Mouse (Mus musculus): Measurements from ENCODE around the gene Carns1. TPM values are rescaled to one million over a fixed set of nuclear protein-coding genes. Genes with fewer than 3 reads are reported as not detected.

Gene Carns1
- polyA plus RNA-seq, 1 experiment from 2014 or later = 2.0 TPM

- H3K9ac ChIP-seq (replicated peaks; ENCODE audit: low read length) = no peak overlapping the region
- peaks cover 9% of the 10 kb centered on the region; the same call in 1 of the 2 replicates for H3K4me1 ChIP-seq (ENCODE audit: control insufficient read depth, insufficient read depth, low read length)
- 77% methylated on average over 5 of the region's 5 CpGs for WGBS
- DNase-seq (ENCODE audit: low spot score) = no peak
- no peak for ATAC-seq (replicated peaks; ENCODE audit: insufficient number of reproducible peaks, low FRiP score, low TSS enrichment, low read depth)
- H3K4me2 ChIP-seq (ENCODE audit: low read depth, low read length) = no peak overlapping the region
- H3K9me3 ChIP-seq (replicated peaks; ENCODE audit: control insufficient read depth, low read length) = no peaks in the 10 kb centered on the region
- H3K27ac ChIP-seq (replicated peaks; ENCODE audit: low read depth, low read length) = no peak overlapping the region
- peaks cover 2% of the 10 kb centered on the region; the same call in 1 of the 2 replicates for H3K27me3 ChIP-seq (ENCODE audit: control insufficient read depth, insufficient read depth, low read length)
- no peaks in the 10 kb centered on the region for H3K36me3 ChIP-seq (replicated peaks; ENCODE audit: control insufficient read depth, insufficient read depth, low read depth, low read length)
- H3K4me3 ChIP-seq (ENCODE audit: low read depth, low read length) = no peak overlapping the region
Measured at GRCm38 (mm10) chr19:4208563-4208962, 33.3 kb upstream of the Carns1 start.

- Histone ChIP-seq H3K9me3 (replicated peaks; ENCODE audit: control insufficient read depth, low read length) (no peaks in the 10 kb centered on the region), H3K27me3 (ENCODE audit: control insufficient read depth, insufficient read depth, low read length) (peaks cover 2% of the 10 kb centered on the region; the same call in 1 of the 2 replicates), H3K4me2 (ENCODE audit: low read depth, low read length) (no peak overlapping the region), H3K4me3 (ENCODE audit: low read depth, low read length) (no peak overlapping the region), H3K9ac (replicated peaks; ENCODE audit: low read length) (no peak overlapping the region), H3K27ac (replicated peaks; ENCODE audit: low read depth, low read length) (no peak overlapping the region), H3K4me1 (ENCODE audit: control insufficient read depth, insufficient read depth, low read length) (0 out of 2 replicates have a peak, but pooled peaks cover 2% of the 10 kb centered on the region), H3K36me3 (replicated peaks; ENCODE audit: control insufficient read depth, insufficient read depth, low read depth, low read length) (no peaks in the 10 kb centered on the region)
- DNase-seq (ENCODE audit: low spot score) (peak; percentile 80), ATAC-seq (replicated peaks; ENCODE audit: insufficient number of reproducible peaks, low FRiP score, low TSS enrichment, low read depth) (peak; percentile 25; the same call in 1 of the 2 replicates)
- WGBS = 0% methylated on average over 2 of the region's 2 CpGs
Measured at GRCm38 (mm10) chr19:4206971-4207370, 31.7 kb upstream of the Carns1 start.

- Histone ChIP-seq H3K9me3 (replicated peaks; ENCODE audit: control insufficient read depth, low read length) (no peaks in the 10 kb centered on the region), H3K9ac (replicated peaks; ENCODE audit: low read length) (no peak overlapping the region), H3K4me2 (ENCODE audit: low read depth, low read length) (no peak overlapping the region), H3K27me3 (ENCODE audit: control insufficient read depth, insufficient read depth, low read length) (no peaks in the 10 kb centered on the region), H3K36me3 (replicated peaks; ENCODE audit: control insufficient read depth, insufficient read depth, low read depth, low read length) (no peaks in the 10 kb centered on the region; the same call in 1 of the 2 replicates), H3K27ac (replicated peaks; ENCODE audit: low read depth, low read length) (no peak overlapping the region), H3K4me1 (ENCODE audit: control insufficient read depth, insufficient read depth, low read length) (peaks cover 3% of the 10 kb centered on the region; the same call in 1 of the 2 replicates), H3K4me3 (ENCODE audit: low read depth, low read length) (no peak overlapping the region)
- ATAC-seq (replicated peaks; ENCODE audit: insufficient number of reproducible peaks, low FRiP score, low TSS enrichment, low read depth) = no peak
- no peak for DNase-seq (ENCODE audit: low spot score)
- 60% methylated on average over 4 of the region's 4 CpGs for WGBS
Measured at GRCm38 (mm10) chr19:4204889-4205288, 29.6 kb upstream of the Carns1 start.

- Histone ChIP-seq H3K9me3 (replicated peaks; ENCODE audit: control insufficient read depth, low read length) (no peaks in the 10 kb centered on the region), H3K4me2 (ENCODE audit: low read depth, low read length) (no peak overlapping the region), H3K36me3 (replicated peaks; ENCODE audit: control insufficient read depth, insufficient read depth, low read depth, low read length) (no peaks in the 10 kb centered on the region; the same call in 1 of the 2 replicates), H3K4me3 (ENCODE audit: low read depth, low read length) (no peak overlapping the region), H3K27ac (replicated peaks; ENCODE audit: low read depth, low read length) (no peak overlapping the region), H3K9ac (replicated peaks; ENCODE audit: low read length) (no peak overlapping the region; the same call in 1 of the 2 replicates), H3K4me1 (ENCODE audit: control insufficient read depth, insufficient read depth, low read length) (peaks cover 3% of the 10 kb centered on the region; the same call in 1 of the 2 replicates), H3K27me3 (ENCODE audit: control insufficient read depth, insufficient read depth, low read length) (no peaks in the 10 kb centered on the region)
- ATAC-seq (replicated peaks; ENCODE audit: insufficient number of reproducible peaks, low FRiP score, low TSS enrichment, low read depth) = no peak
- DNase-seq (ENCODE audit: low spot score) = no peak
- WGBS = 63% methylated on average over 13 of the region's 13 CpGs
Measured at GRCm38 (mm10) chr19:4203604-4204326, 28.5 kb upstream of the Carns1 start.

- no peak overlapping the region for H3K4me3 ChIP-seq (ENCODE audit: low read depth, low read length)
- DNase-seq (ENCODE audit: low spot score) = no peak
- no peaks in the 10 kb centered on the region; the same call in 1 of the 2 replicates for H3K36me3 ChIP-seq (replicated peaks; ENCODE audit: control insufficient read depth, insufficient read depth, low read depth, low read length)
- H3K4me1 ChIP-seq (ENCODE audit: control insufficient read depth, insufficient read depth, low read length) = peaks cover 3% of the 10 kb centered on the region; the same call in 1 of the 2 replicates
- no peak overlapping the region for H3K4me2 ChIP-seq (ENCODE audit: low read depth, low read length)
- ATAC-seq (replicated peaks; ENCODE audit: insufficient number of reproducible peaks, low FRiP score, low TSS enrichment, low read depth) = no peak
- 56% methylated on average over 3 of the region's 3 CpGs for WGBS
- H3K27me3 ChIP-seq (ENCODE audit: control insufficient read depth, insufficient read depth, low read length) = no peaks in the 10 kb centered on the region
- H3K27ac ChIP-seq (replicated peaks; ENCODE audit: low read depth, low read length) = no peak overlapping the region
- H3K9ac ChIP-seq (replicated peaks; ENCODE audit: low read length) = no peak overlapping the region
- H3K9me3 ChIP-seq (replicated peaks; ENCODE audit: control insufficient read depth, low read length) = no peaks in the 10 kb centered on the region
Measured at GRCm38 (mm10) chr19:4203148-4203547, 27.9 kb upstream of the Carns1 start.

GRCm38 (mm10) chr19:4202149-4202548, 26.9 kb upstream of the Carns1 start:
- no peak overlapping the region for H3K27ac ChIP-seq (replicated peaks; ENCODE audit: low read depth, low read length)
- no peaks in the 10 kb centered on the region for H3K27me3 ChIP-seq (ENCODE audit: control insufficient read depth, insufficient read depth, low read length)
- DNase-seq (ENCODE audit: low spot score) (no peak), ATAC-seq (replicated peaks; ENCODE audit: insufficient number of reproducible peaks, low FRiP score, low TSS enrichment, low read depth) (no peak)
- 35% methylated on average over 7 of the region's 7 CpGs for WGBS
- peak overlapping the region; percentile 62 for H3K4me3 ChIP-seq (ENCODE audit: low read depth, low read length)
- H3K4me1 ChIP-seq (ENCODE audit: control insufficient read depth, insufficient read depth, low read length) = peaks cover 3% of the 10 kb centered on the region; the same call in 1 of the 2 replicates
- no peaks in the 10 kb centered on the region; the same call in 1 of the 2 replicates for H3K36me3 ChIP-seq (replicated peaks; ENCODE audit: control insufficient read depth, insufficient read depth, low read depth, low read length)
- peak overlapping the region; percentile 92 for H3K4me2 ChIP-seq (ENCODE audit: low read depth, low read length)
- peak overlapping the region; percentile 66 for H3K9ac ChIP-seq (replicated peaks; ENCODE audit: low read length)
- no peaks in the 10 kb centered on the region for H3K9me3 ChIP-seq (replicated peaks; ENCODE audit: control insufficient read depth, low read length)

GRCm38 (mm10) chr19:4201291-4201909, 26.1 kb upstream of the Carns1 start, which contains the start of gene Rad9a:
TSS of gene Rad9a (minus strand) at chr19:4201662.
- DNase-seq (ENCODE audit: low spot score) = peak; percentile 100
- no peaks in the 10 kb centered on the region; the same call in none of the 2 replicates for H3K36me3 ChIP-seq (replicated peaks; ENCODE audit: control insufficient read depth, insufficient read depth, low read depth, low read length)
- no peaks in the 10 kb centered on the region for H3K27me3 ChIP-seq (ENCODE audit: control insufficient read depth, insufficient read depth, low read length)
- peaks cover 6% of the 10 kb centered on the region; the same call in 1 of the 2 replicates for H3K4me1 ChIP-seq (ENCODE audit: control insufficient read depth, insufficient read depth, low read length)
- peak within 1 kb of the TSS; percentile 62 for H3K4me3 ChIP-seq (ENCODE audit: low read depth, low read length)
- peak; percentile 69 for ATAC-seq (replicated peaks; ENCODE audit: insufficient number of reproducible peaks, low FRiP score, low TSS enrichment, low read depth)
- peak within 1 kb of the TSS; percentile 42 for H3K27ac ChIP-seq (replicated peaks; ENCODE audit: low read depth, low read length)
- WGBS = under 1% methylated on average over 34 of the region's 34 CpGs
- H3K9ac ChIP-seq (replicated peaks; ENCODE audit: low read length) = peak within 1 kb of the TSS; percentile 79
- no peaks in the 10 kb centered on the region for H3K9me3 ChIP-seq (replicated peaks; ENCODE audit: control insufficient read depth, low read length)
- H3K4me2 ChIP-seq (ENCODE audit: low read depth, low read length) = peak within 1 kb of the TSS; percentile 92

- Histone ChIP-seq H3K9ac (replicated peaks; ENCODE audit: low read length) (no peak overlapping the region), H3K4me1 (ENCODE audit: control insufficient read depth, insufficient read depth, low read length) (peaks cover 10% of the 10 kb centered on the region), H3K27ac (replicated peaks; ENCODE audit: low read depth, low read length) (no peak overlapping the region), H3K27me3 (ENCODE audit: control insufficient read depth, insufficient read depth, low read length) (no peaks in the 10 kb centered on the region), H3K4me3 (ENCODE audit: low read depth, low read length) (no peak overlapping the region), H3K36me3 (replicated peaks; ENCODE audit: control insufficient read depth, insufficient read depth, low read depth, low read length) (peaks cover 18% of the 10 kb centered on the region), H3K4me2 (ENCODE audit: low read depth, low read length) (no peak overlapping the region), H3K9me3 (replicated peaks; ENCODE audit: control insufficient read depth, low read length) (no peaks in the 10 kb centered on the region)
- DNase-seq (ENCODE audit: low spot score) = no peak
- WGBS = 69% methylated on average over 3 of the region's 3 CpGs
- no peak for ATAC-seq (replicated peaks; ENCODE audit: insufficient number of reproducible peaks, low FRiP score, low TSS enrichment, low read depth)
Measured at GRCm38 (mm10) chr19:4197180-4197579, 21.9 kb upstream of the Carns1 start.

All from embryonic facial prominence, embryonic 11.5 days (tissue).